Comparison of ENCODE assay signal across 1 mouse cellular context in the genomic region with DNA sequence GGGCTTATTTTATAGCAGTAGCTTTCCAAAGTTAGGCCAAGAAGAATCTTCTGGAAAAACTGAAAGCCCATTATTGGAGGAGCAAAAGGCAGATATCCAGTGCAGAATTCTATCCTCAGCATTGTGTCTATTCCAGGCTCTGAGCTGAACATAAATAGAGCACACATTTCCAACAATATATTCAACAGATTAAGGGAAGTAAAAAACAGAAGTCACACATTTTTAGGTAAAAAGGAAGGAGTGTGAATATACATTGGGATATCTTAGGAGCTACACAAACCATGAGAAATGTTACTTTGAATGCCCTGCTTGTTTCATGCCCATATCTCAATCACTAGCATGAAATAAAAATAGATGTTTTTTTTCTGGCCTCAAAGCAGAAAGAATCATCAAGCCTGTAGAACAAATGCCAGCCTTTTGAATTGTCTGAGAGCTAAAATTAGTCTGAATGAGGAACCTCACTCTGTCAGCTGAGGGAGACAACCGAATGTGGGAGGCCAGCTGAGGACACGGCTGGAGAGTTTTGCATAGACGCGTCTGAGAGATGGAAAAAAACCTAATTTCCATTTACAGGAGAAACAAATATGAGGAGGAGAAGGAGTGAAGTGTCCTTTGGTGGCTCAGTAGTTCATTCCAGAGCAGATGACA.
A peak's percentile ranks its signal among the peaks of the same experiment; 100 is the strongest.
TF ChIP-seq lines count a peak whose summit lies in the region.

No protein-coding gene starts in this region.

TF ChIP-seq in CH12.LX, 34 proteins besides CTCF, POLR2A, EP300 and RAD21 (continued from another document):
- TF ChIP-seq MXI1 (IDR thresholded peaks at IDR 0.05; ENCODE audit: low read depth, low read length) (0 out of 2 replicates have a peak, but pooled peaks have one; percentile 18), IRF4 (IDR thresholded peaks at IDR 0.05; ENCODE audit: low read depth, low read length) (peak; percentile 76; the same call in 1 of the 2 replicates), SIN3A (IDR thresholded peaks at IDR 0.05; ENCODE audit: low read length) (peak; percentile 62; the same call in 1 of the 2 replicates), ETS1 (conservative IDR thresholded peaks at IDR 0.05; ENCODE audit: low read depth, low read length) (peak; percentile 98), BHLHE40 (IDR thresholded peaks at IDR 0.05; ENCODE audit: low read depth, low read length) (peak; percentile 78), MAZ (IDR thresholded peaks at IDR 0.05; ENCODE audit: low read depth, low read length) (no peak)
